Comparison of ENCODE assay signal across 8 mouse cellular contexts in the genomic region with DNA sequence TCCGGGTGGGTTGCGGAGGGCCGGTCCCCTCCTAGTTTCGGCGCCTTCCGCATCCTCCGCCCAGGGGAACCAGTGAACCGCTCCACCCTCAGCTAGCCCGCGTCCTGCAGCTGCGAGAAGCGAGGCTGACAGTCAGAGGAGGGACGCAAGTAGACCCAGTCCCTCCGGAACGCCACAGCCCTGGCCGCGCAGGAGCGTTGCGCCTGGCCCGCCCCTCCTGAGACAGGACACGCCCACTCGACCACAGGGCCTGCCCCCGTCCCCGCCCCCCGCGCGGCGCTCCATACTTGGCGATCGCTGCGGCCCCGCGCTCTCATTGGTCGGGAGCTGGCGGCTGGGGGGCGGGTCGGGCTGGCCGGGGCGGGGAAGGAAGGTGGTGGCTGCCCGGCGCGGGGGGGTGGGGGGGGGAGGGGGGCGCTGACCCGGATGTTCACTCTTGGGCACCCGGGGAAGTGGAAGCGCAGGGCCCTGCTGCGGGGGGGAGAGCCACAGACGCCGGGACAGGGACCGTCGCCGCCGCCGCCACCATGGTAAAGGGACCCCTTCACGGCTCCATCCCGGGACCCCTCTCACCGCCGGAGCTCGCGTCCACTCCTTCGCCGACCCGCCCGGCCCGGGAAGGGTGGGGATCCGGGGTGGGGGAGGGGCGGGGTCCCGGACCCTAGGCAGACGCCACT. TPM values are rescaled to one million over a fixed set of nuclear protein-coding genes. Genes with fewer than 3 reads are reported as not detected.
DNase-seq lines count a peak whose midpoint lies in the region; ATAC-seq lines count a peak whose summit lies in the region.

A gene (plus strand): TSS at position 401 of the 677 bp plus-strand sequence.

- peak; percentile 87 for ATAC-seq in inflammation-experienced regulatory T-cells, adult 6 months
- peak; percentile 82 for ATAC-seq in megakaryocyte-erythroid progenitor cell, adult 5-6 weeks (replicated peaks; ENCODE audit: low FRiP score, low TSS enrichment, poor library complexity, severe bottlenecking)

- intact Hi-C loops in gastrocnemius, postnatal 14 days (cut with DNase I; ENCODE audit: low total_unique reads), result no loop called here
- intact Hi-C loops in left cerebral cortex, postnatal 10 days (cut with DNase I), result no loop called here

- peak; percentile 92 for DNase-seq in adipocyte (ENCODE audit: low spot score)
- peak; percentile 98 for DNase-seq in embryo, embryonic 10 days (ENCODE audit: low spot score)
- DNase-seq in gastrocnemius, postnatal 14 days, result peak; percentile 98
- DNase-seq in left cerebral cortex, postnatal 10 days (ENCODE audit: extremely low spot score in 1 of 2, low spot score in 2 of 2), result peak; percentile 95 to 98
- peak; percentile 97 for DNase-seq in right cerebral cortex, postnatal 25 days
- peak; percentile 97 to 98 for DNase-seq in urinary bladder, postnatal 4 days (ENCODE audit: low spot score in 2 of 2)

RNA-seq across cellular contexts. Expression of the gene that starts here (rescaled TPM):
- 100 to 1,000 TPM; 590 to 617 TPM for total RNA-seq in gastrocnemius, postnatal 14 days (2021)
- 100 to 1,000 TPM; 536 to 831 (median 607) TPM for polyA plus RNA-seq in inflammation-experienced regulatory T-cells, adult 6 months (2017; shearing (Covaris generic))
- 100 to 1,000 TPM; 343 to 357 TPM for total RNA-seq in left cerebral cortex, postnatal 10 days (2021)
- 216 and 230 TPM in 2 replicates for total RNA-seq in megakaryocyte-erythroid progenitor cell, adult 5-6 weeks (2014; fragmentation: Nextera tagmentation)
- 90.1 and 113 TPM in 2 replicates for total RNA-seq in megakaryocyte-erythroid progenitor cell, adult 5-6 weeks (2017)

Comparison
In these comparisons a context has a peak if more than half of its experiments do, and no peak if none do; other contexts are left out.
1. Peak in every context shown above with its lines: DNase-seq and ATAC-seq.